Mouse (Mus musculus): ENCODE measurements around the gene Gm9999. TPM values are rescaled to one million over a fixed set of nuclear protein-coding genes. Genes with fewer than 3 reads are reported as not detected.
"Not testable (repeated sequence)": the region's sequence is repeated elsewhere in the genome, so short reads cannot be mapped to it uniquely, and the experiment has no call there.

The Gm9999 gene
- total RNA-seq (2021): not detected
- long read RNA-seq, experiment 1: 0 reads
- long read RNA-seq, experiment 2: 0 reads

GRCm38 (mm10) chr7:46983280-46983679 lies at the start of gene Gm9999:
Gene Gm9999 (plus strand): TSS chr7:46983580.
- no peak for DNase-seq (ENCODE audit: low spot score in 2 of 2)

GRCm38 (mm10) chr7:46934788-46935187 lies 48.6 kb upstream of the Gm9999 start:
- no peak for DNase-seq (ENCODE audit: low spot score in 2 of 2)

- peak in 1 of 2 experiments; percentile 20 for DNase-seq (ENCODE audit: low spot score in 2 of 2)
Observed at GRCm38 (mm10) chr7:46935847-46936246, 47.5 kb upstream of the Gm9999 start.

GRCm38 (mm10) chr7:46957831-46958691 lies 25.3 kb upstream of the Gm9999 start, which contains the start of gene Uevld:
Gene Uevld (minus strand): TSS chr7:46958527.
- DNase-seq (ENCODE audit: low spot score in 2 of 2): peak; percentile 82 to 94

- DNase-seq (ENCODE audit: low spot score in 2 of 2): no peak
Observed at GRCm38 (mm10) chr7:46958853-46959252, 24.5 kb upstream of the Gm9999 start.

DNA sequence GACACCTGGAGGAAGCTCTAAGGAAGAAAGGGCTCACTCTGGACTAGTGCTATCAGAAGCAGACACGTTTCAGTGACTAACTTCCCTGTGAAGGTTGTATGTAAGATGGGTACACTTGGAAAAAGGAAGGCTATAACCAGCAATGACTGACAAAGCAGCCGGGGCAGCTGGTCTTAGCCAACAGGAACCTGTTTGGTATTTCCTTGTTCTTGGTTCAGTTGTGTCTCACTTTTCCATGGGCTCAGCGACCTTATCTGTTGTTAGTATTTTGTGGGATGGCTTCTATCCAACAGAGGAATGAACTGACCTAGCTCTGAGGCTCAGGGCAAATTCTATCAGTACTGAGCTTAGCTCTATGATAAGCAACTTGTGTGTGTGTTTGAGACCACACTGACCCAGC lies 22.4 kb upstream of the Gm9999 start:
- DNase-seq (ENCODE audit: low spot score in 2 of 2): no peak

DNA sequence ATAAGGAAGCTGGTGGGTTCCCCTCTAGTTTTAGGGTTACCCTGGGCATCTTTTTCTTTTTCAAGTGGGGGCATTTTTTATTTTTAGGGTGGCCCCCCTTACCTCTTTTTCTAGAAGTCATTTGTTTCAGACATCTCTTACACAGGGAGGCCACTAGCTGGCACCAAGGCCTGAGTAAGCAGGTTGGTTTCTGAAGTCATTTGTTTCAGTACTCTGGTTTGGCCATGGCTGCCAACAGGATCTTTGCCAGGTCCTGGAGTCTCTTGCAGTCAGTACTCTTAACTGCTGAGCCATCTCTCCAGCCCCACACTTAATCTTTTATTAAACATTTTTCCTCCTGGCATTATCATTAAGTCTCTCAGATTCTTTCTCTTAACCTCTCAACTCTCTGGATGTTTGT lies 21.2 kb upstream of the Gm9999 start:
- no peak for DNase-seq (ENCODE audit: low spot score in 2 of 2)

- DNase-seq (ENCODE audit: low spot score in 2 of 2): peak; percentile 34 to 71
Observed at GRCm38 (mm10) chr7:46962806-46963618, 20.4 kb upstream of the Gm9999 start.

DNA sequence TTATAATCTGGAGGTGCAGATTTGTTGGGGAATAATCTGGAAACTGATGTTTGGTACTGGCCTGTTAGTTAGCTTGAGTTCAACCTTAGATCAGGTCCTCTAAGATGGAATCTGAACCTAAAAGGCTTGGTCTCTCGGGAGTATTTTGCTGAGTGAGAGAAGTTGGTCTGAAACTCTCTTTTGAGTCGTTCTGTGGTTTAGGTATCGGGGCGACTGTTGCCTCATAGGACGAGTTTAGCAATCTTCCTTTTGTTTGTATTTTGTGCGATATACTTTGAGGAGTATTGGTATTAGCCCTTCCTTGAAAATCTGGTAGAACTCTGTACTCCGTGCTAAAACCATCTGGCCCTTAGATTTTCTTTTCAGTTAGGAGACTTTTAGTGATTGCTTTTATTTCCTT lies 19.3 kb upstream of the Gm9999 start:
- DNase-seq (ENCODE audit: low spot score in 2 of 2): no peak

GRCm38 (mm10) chr7:46969898-46970297 lies 13.5 kb upstream of the Gm9999 start:
- DNase-seq (ENCODE audit: low spot score in 2 of 2): no peak

DNA sequence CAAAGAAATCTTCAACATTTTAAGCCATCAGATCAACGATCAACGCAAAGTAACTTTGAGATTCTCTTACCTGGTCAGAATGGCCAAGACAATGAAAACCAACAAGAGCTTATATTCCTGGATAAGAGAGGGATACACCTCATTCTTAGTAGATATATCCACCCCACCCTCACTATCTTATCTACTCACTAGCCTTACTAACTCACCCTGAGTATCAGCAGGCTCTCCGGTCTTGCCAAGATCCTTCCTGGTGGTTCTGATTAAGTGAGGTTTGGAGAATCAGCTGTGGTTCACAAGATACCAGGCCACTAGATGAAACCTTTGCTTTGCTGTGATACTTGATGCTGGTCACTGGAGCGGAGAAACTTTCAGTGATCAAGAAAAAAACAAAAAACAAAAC lies 8.7 kb upstream of the Gm9999 start:
- no peak for DNase-seq (ENCODE audit: low spot score in 2 of 2)

- DNase-seq (ENCODE audit: low spot score in 2 of 2): no peak
Observed at GRCm38 (mm10) chr7:46975456-46975855, 7.9 kb upstream of the Gm9999 start.

GRCm38 (mm10) chr7:46985718-46986505 lies 2.5 kb downstream of the Gm9999 start:
- no peak for DNase-seq (ENCODE audit: low spot score in 2 of 2)

- DNase-seq (ENCODE audit: low spot score in 2 of 2): no peak
Observed at GRCm38 (mm10) chr7:46986646-46987045, 3.3 kb downstream of the Gm9999 start.

DNA sequence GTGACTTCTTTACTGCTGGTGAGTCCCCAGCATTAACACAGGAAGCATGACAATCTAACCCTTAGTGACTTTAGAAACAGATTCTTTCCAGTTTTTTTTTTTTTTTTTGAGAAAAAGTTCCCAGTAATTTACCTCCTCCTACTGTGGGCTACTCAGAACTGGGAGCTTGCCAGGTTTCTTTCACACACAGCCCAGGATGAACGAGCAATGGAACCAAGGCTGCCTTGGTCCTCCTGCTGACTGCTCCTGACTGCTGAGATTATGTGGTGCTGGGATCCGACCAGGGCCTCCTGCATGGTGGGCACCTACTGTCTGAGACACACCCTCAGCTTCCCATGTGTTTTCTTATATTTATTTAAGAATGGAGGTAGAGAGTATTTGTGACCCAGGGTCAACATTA lies 3.7 kb downstream of the Gm9999 start:
- no peak for DNase-seq (ENCODE audit: low spot score in 2 of 2)

GRCm38 (mm10) chr7:46989387-46989786 lies 6.0 kb downstream of the Gm9999 start:
- not testable (repeated sequence) for DNase-seq (ENCODE audit: low spot score in 2 of 2)

GRCm38 (mm10) chr7:46993079-46993478 lies 9.7 kb downstream of the Gm9999 start:
- DNase-seq (ENCODE audit: low spot score in 2 of 2): no peak

GRCm38 (mm10) chr7:46995558-46995957 lies 12.2 kb downstream of the Gm9999 start:
- no peak for DNase-seq (ENCODE audit: low spot score in 2 of 2)

DNA sequence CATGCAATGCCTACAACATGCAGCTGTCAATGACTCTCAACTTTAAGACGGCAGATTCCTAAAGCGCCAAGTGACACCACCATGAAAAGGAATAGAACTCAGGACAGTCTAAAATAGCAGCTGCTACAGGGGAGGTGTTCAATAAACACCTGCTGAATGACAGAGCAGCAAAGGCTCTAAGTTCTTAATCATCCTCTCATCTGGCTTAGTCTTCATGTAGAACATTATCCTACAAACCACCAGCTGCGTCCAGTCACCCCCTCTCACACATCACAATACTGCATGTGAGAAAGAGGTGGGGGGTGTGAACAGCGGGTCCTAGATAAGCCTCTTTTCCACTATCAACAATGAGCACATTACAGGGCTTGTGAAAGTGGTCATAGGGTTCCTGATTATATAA lies 13.6 kb downstream of the Gm9999 start:
- no peak for DNase-seq (ENCODE audit: low spot score in 2 of 2)

- DNase-seq (ENCODE audit: low spot score in 2 of 2): no peak
Observed at GRCm38 (mm10) chr7:46997644-46998395, 14.4 kb downstream of the Gm9999 start.
